Mouse (Mus musculus) frontal cortex, adult 2 months (tissue): ENCODE measurements around the gene Hsd17b12. TPM values are rescaled to one million over a fixed set of nuclear protein-coding genes. Genes with fewer than 3 reads are reported as not detected.

Source experiments
- DNase-seq, 2 experiments: peaks; one replicate each; pipeline ENCODE4 v3.0.0; 2022; ENCODE audit warnings: low spot score in 1 of 2; ENCODE audit errors: extremely low spot score in 1 of 2
- polyA plus RNA-seq: library from polyadenylated mRNA; depleted of rRNA; stranded (reverse); fragments of >200 nt; gene quantifications from 2 replicates; pipeline ENCODE4 v1.2.3, GENCODE M21; 2012; rRNA removed

The Hsd17b12 gene
- polyA plus RNA-seq, 1 experiment: 74.7 TPM

- DNase-seq: no peak
Observed at GRCm38 (mm10) chr2:94030602-94031001, 127.2 kb downstream of the Hsd17b12 start.

- DNase-seq: no peak
Observed at GRCm38 (mm10) chr2:94024637-94025036, 133.1 kb downstream of the Hsd17b12 start.

DNA sequence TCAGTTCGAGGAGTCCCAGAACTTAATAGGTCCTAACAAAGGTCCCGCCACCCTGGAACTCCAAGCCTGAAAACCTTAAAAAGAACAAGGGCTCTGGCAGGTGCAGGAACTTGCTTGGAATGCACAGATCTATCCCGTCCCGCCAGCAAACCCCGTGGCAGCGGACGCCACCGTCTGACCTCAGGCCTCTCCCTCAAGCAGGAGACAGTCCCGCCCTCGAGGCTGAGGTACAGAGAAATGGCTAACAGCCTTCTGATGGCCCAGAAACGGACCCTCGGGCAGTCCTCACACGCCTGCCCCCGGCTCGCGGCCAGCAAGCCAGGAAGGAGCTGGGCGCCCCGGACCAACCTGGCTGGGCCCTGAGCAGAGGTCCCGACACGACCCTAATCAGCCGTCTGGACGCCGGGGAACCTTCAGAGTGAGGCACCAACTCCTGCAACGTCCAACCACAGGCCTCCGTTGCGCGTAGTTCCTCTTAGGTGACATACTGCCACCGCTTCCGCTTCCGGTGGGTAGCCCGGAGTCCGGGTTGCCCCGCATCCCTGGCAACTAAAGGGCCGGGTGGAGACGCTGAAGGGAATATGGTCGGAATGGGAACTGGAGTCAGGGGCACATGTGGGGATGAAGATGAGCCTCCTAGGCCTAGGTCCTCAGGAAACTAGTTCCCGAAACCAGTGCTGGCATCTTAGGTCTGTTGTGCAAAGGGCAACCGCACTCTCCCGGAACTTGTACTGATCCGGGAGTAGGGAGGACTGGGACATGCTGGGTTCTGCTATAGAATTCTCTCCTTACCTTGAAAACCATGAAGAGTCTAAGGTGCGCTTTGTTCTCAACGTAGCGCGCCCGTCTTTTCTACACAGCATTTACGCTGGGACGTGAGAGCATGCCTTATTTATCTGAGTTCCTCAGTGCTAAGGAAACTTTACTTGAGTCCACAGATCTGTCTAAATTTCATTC lies 147.2 kb downstream of the Hsd17b12 start, which contains the start of gene Alkbh3:
Alkbh3 (minus strand) TSS at position 473 of the 957 bp plus-strand sequence.
- peak; percentile 84 to 97 for DNase-seq

DNA sequence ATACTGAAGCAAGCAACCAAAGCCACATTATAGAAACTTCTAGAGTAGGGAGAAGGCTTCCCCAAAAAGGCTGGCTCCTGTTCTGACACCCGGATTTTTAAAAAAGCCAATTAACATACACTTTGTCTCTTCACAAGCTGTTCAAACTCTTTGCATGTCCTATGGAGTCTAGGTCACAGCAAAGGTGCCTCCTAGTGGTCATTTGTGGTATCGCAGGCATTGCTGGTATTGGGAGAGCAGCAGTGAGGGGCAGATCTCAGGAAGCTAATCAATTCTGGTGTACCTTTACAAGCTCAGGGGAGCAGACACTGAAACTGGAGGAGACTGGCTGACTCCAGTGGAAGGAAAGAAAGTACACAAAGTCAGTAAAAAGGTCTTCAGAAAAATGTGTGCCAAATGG lies 155.4 kb downstream of the Hsd17b12 start:
- DNase-seq: peak; percentile 63 to 96

DNA sequence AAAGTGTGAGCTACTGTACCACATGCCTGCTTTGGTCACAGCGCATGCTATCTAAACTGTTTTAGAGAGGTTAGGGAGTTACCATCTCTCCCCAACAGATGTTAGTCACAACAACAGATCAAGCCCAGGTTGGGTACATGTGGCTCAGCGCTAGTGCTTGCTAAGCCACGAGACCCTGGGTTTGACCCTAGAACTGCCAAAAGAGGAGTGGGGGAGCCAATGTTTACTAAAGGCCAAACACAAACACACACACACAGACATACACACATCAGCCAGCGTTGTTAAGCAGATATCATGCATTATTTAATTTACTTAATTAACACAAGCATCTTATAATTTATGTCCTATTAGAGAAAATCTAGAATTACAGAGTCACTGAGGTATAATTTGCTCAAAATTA lies 155.8 kb downstream of the Hsd17b12 start:
- DNase-seq: no peak

DNA sequence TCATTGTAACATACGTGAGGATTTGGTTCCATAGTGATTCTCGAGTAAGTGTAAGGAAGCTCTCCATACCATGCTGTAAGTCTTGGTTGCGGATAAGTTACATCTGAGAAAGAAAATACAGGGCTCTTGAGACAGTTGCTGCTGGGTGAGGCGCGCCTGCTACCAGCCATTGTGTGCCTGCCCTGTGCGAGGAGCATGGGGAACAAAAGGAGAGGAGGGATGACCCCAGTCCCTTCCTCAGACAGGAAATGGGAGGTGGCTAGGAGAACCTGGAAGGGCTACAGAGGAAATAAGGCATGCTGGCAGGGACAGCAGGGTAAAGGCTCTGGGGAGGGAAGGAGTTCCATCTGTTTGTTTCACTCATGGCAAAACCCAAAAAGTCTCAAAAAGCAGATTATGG lies 156.4 kb downstream of the Hsd17b12 start:
- no peak for DNase-seq

DNA sequence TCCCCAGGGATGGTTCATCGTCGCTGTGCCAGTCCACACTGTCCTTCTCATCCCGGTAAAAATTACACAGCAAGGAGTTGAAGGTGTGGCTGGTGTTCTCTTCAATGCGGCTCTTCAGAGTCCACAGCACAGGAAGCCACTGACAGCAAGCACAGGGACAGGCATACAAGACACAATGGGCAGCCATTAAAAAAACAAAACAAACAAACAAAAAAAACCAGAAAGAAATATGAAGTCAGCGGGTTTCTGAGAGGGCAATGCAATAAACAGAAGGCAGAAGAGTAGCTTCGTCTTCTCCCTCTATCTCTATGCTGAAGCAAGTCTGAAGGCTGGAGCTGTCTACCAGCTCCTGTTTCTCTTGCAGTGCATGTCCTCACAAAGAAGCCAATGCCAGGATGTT lies 161.5 kb downstream of the Hsd17b12 start, which contains the start of gene Gm27027:
Gm27027 (minus strand) TSS at position 101 of the 400 bp plus-strand sequence.
- DNase-seq: no peak

DNA sequence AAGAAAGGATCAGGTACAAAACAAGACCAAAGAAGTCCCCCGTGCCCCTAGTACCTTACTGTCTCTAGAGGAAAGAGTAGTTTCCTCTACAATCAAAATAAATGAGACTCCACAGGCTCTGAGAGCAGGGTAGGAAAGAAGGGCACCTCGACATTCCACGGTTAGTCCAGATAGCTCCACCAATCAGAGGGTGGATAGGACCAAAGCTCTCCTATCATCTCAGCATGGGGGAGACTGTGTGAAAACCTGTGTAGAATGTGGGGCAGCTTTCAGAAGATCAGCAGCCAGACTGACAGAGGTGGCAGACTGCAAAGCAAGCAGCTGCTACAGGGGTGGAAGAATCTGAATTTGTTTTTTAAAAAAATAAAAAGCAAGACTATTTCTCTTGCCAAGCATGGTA lies 165.0 kb downstream of the Hsd17b12 start:
- DNase-seq: no peak

- peak in 1 of 2 experiments; percentile 61 for DNase-seq
Observed at GRCm38 (mm10) chr2:93992259-93992658, 165.5 kb downstream of the Hsd17b12 start.

GRCm38 (mm10) chr2:93991336-93991735 lies 166.4 kb downstream of the Hsd17b12 start:
- no peak for DNase-seq

DNA sequence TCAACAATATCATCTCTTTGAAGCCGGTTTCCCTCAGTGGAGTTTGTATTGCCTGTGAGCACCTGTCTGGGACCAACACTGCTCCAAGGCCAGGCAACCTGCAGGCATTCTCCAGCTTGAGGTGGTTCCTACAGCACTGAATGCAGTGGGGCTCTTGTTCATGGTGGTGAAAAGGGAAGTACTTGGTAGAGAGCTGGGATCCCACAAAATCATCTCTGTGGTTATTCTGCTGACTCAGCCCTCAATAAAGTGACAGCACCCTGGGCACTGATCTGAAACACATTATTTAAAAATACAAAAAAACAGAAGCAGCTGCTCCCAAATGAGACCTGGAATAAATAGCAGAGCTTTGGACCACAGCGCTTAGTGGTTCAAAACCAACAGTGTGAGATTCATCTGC lies 169.3 kb downstream of the Hsd17b12 start:
- DNase-seq: no peak

Other genes with a start within 250 kb of the Hsd17b12 start
- 77.9 and 109 TPM in 2 replicates for gene Gm13889, start 200.8 kb downstream of the Hsd17b12 start, polyA plus RNA-seq
- 0.32 TPM in 1 of 2 replicates, not detected in the other for gene Gm27027, start 161.6 kb downstream of the Hsd17b12 start, polyA plus RNA-seq
- 50.1 and 57.2 TPM in 2 replicates for gene Alkbh3, start 147.2 kb downstream of the Hsd17b12 start, polyA plus RNA-seq
- 24.9 and 25.0 TPM in 2 replicates for gene Ttc17, start 248.7 kb upstream of the Hsd17b12 start, polyA plus RNA-seq